Mouse (Mus musculus): ENCODE data around the gene Usp10.

The Usp10 gene

DNA sequence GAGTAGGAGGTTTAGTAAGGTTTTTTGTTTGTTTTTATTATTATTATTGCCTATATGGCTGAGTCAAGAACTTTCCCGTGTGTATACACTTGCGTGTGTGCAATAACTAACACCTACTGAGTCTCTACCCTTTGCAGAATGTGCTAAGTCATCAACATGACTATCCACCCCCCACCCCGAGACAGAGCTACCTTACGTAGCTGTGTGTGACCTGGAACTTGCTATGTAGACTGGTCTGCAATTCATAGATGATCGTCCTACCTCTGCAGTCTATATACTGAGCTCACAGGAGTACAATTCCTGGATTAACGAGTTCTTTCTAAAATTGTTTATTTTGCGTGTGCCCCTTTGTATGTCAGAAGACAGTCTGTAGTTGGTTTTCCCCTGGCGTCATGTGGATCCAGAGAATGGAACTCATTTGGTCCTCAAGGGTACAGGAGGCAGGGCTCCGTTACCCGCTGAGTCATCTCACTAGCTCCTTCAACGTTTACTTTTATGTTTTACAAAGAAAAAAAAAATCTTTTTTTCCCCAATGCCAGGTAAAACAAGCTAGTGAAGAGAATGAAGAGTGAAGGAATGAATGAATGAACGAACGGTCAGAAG, at the start of gene Usp10:
TSS of gene Usp10 (plus strand) at position 417 of the 603 bp plus-strand sequence.
- DNase-seq (ENCODE audit: low read depth), result peak; percentile 60

GRCm38 (mm10) chr8:119861706-119862389, 48.3 kb upstream of the Usp10 start, which contains the start of gene Klhl36:
TSS of gene Klhl36 (plus strand) at chr8:119862266.
- peak; percentile 96 for DNase-seq (ENCODE audit: low read depth)

- no peak for DNase-seq (ENCODE audit: low read depth)
These were observed 47.8 kb upstream of the Usp10 start for GRCm38 (mm10) chr8:119862390-119862734.

DNA sequence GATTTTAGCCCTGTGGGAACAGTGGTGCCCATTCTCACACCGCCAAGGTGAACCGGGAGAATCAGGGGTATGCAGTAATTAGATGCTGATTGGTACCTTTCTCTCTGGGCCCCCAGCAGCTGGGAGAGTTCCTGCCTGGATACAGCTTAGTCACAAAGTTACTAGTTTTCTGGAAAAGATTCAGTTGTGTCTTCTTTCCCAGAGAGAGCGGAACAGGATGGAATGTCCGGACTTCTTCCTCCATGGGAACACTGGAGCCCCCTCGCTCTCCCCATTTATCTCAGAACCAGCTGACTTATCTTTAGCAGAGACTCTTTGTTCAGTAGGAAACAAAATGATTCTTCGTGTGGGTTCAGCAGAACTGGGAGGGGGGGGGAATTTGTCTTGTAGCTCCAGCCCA, 47.4 kb upstream of the Usp10 start:
- DNase-seq (ENCODE audit: low read depth), result no peak

- DNase-seq (ENCODE audit: low read depth), result no peak
These were observed 40.5 kb upstream of the Usp10 start for GRCm38 (mm10) chr8:119869616-119870015.

DNA sequence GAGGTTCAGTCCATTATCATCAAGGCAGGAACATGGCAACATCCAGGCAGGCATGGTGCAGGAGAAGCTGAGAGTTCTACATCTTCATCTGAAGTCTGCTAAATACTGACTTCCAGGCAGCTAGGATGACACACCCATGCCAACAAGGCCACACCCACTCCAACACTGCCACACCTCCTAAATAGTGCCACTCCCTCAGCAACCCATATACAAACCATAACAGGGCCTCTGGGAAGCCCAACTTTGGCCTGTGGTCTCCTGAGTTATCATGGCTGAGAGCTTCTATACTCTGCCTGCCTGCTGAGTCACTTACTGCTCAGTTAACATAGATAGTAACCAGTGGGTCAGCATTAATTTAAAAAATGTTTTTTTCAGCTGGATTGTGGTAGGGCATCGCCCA, 37.0 kb upstream of the Usp10 start:
- peak; percentile 51 for DNase-seq (ENCODE audit: low read depth)

DNA sequence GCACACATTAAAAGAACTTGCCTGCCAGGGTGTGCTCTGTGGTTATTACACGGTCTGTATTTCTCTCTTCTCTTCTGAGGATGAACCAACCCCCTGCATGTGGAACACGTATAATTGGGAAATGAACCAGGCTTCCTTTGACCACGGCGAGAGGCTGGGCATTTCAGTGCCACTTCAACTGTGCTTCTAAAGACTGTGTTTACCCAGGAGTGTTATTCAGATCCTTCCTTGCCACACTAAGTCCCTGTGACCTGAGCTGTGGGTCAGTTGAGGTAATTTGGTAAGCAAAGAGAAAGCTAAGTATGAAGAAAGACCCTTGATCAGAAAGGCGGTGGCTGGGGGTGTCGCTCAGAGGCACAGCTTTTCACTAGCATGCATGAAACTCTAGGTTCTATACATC, 28.9 kb upstream of the Usp10 start:
- no peak for DNase-seq (ENCODE audit: low read depth)

DNA sequence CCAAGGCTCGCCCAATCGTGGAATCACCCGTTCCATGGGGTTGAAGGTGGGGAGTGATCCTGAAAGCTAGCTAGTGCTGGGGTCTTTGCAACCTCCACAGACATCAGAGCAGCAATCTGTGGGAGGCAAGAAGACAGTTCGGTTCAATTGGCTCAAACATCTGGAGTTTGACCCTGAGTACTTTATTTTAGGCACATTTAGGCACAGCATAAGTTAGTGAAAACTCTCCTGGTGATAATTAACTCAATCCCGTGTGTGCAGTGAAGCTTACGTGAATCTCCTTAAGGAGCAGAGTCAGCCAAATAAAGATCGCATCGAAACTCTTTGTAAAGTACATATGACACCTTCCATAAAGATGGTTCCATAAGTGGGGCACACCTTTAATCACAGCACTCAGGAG, 28.2 kb upstream of the Usp10 start:
- DNase-seq (ENCODE audit: low read depth), result no peak

DNA sequence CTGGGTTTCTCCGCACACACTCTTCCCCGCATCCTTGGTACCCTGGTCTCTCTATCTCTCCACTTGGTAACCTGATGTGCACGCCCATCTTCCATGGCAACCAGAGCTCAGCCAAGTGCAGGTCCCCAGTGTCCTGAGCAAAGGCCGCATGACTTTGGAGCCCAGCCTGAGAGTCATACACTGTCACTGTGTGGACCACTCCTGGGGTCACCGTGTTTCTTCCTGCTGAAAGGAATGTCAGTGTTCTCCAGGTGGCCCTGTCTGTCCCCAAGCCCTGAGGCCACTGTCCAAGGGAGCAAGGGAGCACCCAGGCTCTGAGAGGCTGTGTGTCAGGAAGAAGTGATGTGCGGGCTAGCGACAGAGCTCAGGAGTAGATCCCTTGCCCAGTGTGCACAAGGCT, 26.9 kb upstream of the Usp10 start:
- DNase-seq (ENCODE audit: low read depth), result no peak

DNA sequence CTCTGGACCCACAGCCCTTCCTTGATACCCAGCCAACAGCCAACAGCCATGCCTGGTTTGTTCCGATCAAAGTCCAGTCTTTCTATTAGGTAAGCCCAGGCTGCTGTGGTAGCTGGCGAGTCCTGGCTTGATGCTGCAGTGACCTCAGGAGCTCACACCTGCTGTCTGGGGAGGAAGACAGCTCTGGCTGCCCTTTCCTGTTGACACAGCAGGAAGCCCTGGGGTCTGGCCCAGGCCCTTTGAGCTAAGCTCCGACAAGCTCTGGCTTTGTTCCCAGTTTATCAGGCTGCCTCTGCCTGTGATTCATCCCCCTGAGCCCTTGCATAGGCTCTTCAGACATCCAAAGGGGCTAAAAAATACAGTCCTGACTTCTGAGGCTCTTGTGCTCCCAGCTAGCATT, 24.5 kb upstream of the Usp10 start:
- DNase-seq (ENCODE audit: low read depth), result peak; percentile 92

DNA sequence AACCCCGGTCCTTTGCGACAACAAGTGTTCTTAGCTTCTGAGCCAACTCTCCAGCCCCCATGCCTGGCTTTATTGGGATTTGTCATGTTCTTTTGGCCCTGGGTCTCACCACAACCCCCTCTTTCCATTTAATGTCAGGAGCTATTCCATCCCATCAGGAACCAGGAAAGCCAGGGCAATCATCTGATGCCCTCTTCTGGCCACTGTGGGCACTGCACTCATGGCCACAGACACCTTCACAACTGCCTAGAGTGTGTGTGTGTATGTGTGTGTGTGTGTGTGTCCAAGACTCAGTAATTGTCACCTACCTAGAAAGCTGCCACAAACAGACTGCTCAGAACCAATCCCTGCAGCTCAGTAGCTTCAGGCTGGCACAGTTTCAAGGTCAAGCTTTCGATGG, 23.0 kb upstream of the Usp10 start:
- peak; percentile 36 for DNase-seq (ENCODE audit: low read depth)

DNA sequence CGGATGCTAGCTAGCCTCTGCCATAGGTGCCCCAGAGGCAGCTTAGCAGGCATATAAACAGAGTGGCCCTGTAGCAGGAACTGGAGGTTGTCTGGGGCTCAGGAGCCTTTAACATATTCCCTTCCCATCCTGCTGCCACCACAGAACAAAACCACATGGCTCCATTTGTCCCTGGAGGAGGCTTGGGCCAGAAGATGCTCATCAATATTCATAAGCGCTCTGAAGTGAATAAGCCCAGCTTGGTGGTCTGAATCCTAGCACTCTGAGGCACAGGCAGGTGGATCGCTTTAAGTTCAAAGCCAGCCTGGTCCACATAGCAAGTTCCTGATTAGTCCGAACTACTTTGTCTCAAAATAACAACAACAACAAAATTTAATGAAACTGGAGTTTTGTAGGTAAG, 22.1 kb upstream of the Usp10 start:
- DNase-seq (ENCODE audit: low read depth), result no peak

DNA sequence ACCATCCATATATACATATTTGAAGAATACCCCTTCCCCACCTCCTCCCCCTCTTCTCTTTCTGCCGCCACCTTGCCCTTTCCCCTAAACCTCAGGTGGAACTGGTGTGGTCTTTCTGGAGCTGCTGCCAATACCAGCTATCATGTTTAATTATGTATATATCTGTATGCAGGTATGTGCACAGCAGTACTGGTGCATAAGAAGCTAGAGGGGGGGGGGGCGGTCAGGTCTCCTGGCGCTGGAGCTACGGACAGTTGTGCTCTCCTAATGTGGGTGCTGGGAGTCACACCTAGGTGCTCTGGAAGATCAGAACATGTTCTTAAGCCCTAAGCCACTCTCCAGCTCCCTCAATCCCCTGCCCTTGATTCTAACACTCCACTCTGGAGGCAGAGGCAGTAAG, 13.1 kb upstream of the Usp10 start:
- DNase-seq (ENCODE audit: low read depth), result no peak

GRCm38 (mm10) chr8:119897933-119898332, 12.2 kb upstream of the Usp10 start:
- DNase-seq (ENCODE audit: low read depth), result no peak

- DNase-seq (ENCODE audit: low read depth), result no peak
These were observed 8.8 kb upstream of the Usp10 start for GRCm38 (mm10) chr8:119901349-119901748.

GRCm38 (mm10) chr8:119901952-119902351, 8.2 kb upstream of the Usp10 start:
- no peak for DNase-seq (ENCODE audit: low read depth)

- DNase-seq (ENCODE audit: low read depth), result no peak
These were observed 5.7 kb upstream of the Usp10 start for GRCm38 (mm10) chr8:119904323-119904911.

DNA sequence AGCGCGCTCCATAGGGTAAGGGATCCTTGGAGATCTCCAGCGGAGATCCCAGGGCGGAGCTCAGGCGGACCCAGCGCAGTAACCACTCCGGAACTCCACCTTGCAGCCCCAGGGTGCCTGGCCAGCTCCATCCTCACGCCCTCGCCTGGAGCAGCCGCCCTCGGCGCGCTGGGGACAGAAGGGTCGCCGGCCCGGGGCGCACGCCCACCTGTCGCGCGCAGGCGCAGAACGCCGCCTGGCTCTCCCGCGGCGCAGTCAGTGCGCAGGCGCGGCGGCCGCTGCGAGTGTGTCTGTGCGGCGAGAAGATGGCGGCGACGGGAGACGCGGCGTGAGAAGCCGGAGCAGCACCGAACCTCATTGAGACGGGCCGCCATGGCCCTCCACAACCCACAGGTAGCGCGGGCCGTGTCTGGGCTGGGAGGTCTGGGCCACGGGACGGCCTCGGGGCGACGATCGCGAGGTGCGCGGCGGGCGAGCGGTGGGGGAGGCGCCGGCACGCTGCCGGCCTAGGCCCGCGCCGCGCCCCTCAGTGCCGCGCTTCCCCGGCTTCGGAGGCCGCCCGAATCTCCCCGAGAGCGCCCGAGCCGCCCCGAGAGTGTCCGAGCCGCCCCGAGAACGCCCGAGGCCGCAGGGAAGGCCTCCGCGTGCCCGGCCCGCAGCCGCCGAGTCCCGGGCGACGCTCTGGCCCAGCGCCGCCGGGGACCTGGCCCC, 542 bp downstream of the Usp10 start, which contains the start of gene Gm20388:
TSS of gene Gm20388 (plus strand) at position 295 of the 711 bp plus-strand sequence.
- peak; percentile 80 for DNase-seq (ENCODE audit: low read depth)

GRCm38 (mm10) chr8:119911258-119911962, 1.2 kb downstream of the Usp10 start:
- DNase-seq (ENCODE audit: low read depth), result peak; percentile 65

DNA sequence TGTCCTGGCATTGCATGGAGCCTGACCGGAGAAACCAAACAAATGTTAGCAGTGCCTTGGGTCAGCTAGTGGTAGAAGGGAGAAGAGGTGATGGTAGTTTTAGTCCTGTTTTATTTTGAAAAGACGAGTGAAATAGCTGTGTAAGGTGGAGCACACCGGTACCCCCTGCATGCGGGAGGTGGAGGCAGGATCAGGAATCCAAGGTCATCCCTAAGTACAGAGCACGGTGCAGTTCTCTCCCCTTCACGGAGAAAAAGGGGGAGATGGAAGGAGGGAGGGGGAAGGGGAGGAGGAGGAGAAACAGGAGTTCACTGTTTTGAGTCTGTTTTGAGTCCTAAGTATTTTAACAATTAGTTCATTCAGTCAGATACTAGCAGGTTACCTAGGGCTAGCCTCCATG, 2.5 kb downstream of the Usp10 start:
- no peak for DNase-seq (ENCODE audit: low read depth)

DNA sequence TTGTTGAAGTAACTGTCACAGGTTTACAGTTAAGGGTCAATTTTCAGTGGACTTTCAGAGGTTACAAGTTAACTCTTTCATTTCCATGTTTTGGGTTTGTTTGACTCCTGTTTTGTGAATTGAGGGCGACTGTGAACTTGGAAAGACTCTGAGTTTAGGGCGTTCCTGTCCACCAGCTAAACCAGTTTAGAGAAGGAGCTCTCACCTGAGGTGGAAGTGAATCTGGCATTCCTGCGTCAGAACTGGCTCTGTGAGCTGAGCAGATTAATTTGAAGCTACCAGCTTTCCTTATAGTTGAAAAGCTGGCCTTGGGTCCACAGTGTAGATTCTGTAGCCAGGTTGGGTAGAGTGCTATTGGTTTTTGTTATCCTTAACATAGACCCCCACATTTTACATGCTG, 3.0 kb downstream of the Usp10 start:
- DNase-seq (ENCODE audit: low read depth), result no peak

GRCm38 (mm10) chr8:119914161-119914560, 4.0 kb downstream of the Usp10 start:
- peak; percentile 58 for DNase-seq (ENCODE audit: low read depth)

Measured in 416B (cell line).